Comparison of ENCODE assay signal across 9 mouse cellular contexts in genomic region chr2:153492179-153492517, GRCm38 (mm10). TPM values are rescaled to one million over a fixed set of nuclear protein-coding genes. Genes with fewer than 3 reads are reported as not detected.
DNase-seq lines count a peak whose midpoint lies in the region; ATAC-seq lines count a peak whose summit lies in the region.
"Had no signal": no experiment of that assay in that cellular context is flagged by ENCODE, and none has a peak within 500 bp of the region (broad histone marks: within the 10 kb centered on the region; RNA-seq: fewer than 3 reads in every experiment).

No protein-coding gene starts in this region.

- H3K9me3 ChIP-seq in hindbrain, embryonic 12.5 days (replicated peaks) = no peaks in the 10 kb centered on the region
- no peaks in the 10 kb centered on the region for H3K9me3 ChIP-seq in midbrain, embryonic 13.5 days

- peaks cover 39% of the 10 kb centered on the region for H3K27me3 ChIP-seq in hindbrain, embryonic 12.5 days
- H3K27me3 ChIP-seq in midbrain, embryonic 13.5 days = peaks cover 30% of the 10 kb centered on the region

- peak overlapping the region; percentile 74 for H3K9ac ChIP-seq in hindbrain, embryonic 12.5 days
- peak overlapping the region; percentile 77 for H3K9ac ChIP-seq in midbrain, embryonic 13.5 days (replicated peaks)

- peak overlapping the region; percentile 94 for H3K4me2 ChIP-seq in hindbrain, embryonic 12.5 days (replicated peaks)
- peak overlapping the region; percentile 86 for H3K4me2 ChIP-seq in midbrain, embryonic 13.5 days (replicated peaks)

- H3K4me1 ChIP-seq in hindbrain, embryonic 12.5 days = peaks cover 56% of the 10 kb centered on the region
- peaks cover 60% of the 10 kb centered on the region for H3K4me1 ChIP-seq in midbrain, embryonic 13.5 days (replicated peaks)

- peak; percentile 36 for ATAC-seq in hindbrain, embryonic 12.5 days (ENCODE audit: low FRiP score)
- ATAC-seq in midbrain, embryonic 13.5 days = peak; percentile 46
- ATAC-seq in megakaryocyte-erythroid progenitor cell, adult 5-6 weeks (replicated peaks; ENCODE audit: low FRiP score, low TSS enrichment, poor library complexity, severe bottlenecking) = no peak

- peak; percentile 48 to 53 for DNase-seq in right cerebral cortex, postnatal 10 days (ENCODE audit: low spot score in 2 of 2)
- DNase-seq in right cerebral cortex, adult 2 months (ENCODE audit: low spot score in 2 of 2) = no peak
- peak; percentile 78 for DNase-seq in cerebellum, adult 9-10 months
- no peak for DNase-seq in urinary bladder, postnatal 4 days (ENCODE audit: low spot score in 2 of 2)
- DNase-seq in embryo, embryonic 10 days (ENCODE audit: low spot score) = no peak

- under 1% methylated on average over 24 of the region's 24 CpGs for WGBS in hindbrain, embryonic 12.5 days
- WGBS in midbrain, embryonic 13.5 days = 0% methylated on average over 24 of the region's 24 CpGs

- H3K4me3 ChIP-seq in hindbrain, embryonic 12.5 days = peak overlapping the region; percentile 57
- H3K4me3 ChIP-seq in midbrain, embryonic 13.5 days (replicated peaks) = peak overlapping the region; percentile 52

- H3K36me3 ChIP-seq in hindbrain, embryonic 12.5 days = no peaks in the 10 kb centered on the region
- no peaks in the 10 kb centered on the region for H3K36me3 ChIP-seq in midbrain, embryonic 13.5 days

- peak overlapping the region; percentile 94 for H3K27ac ChIP-seq in hindbrain, embryonic 12.5 days
- peak overlapping the region; percentile 97 for H3K27ac ChIP-seq in midbrain, embryonic 13.5 days

RNA-seq across cellular contexts. Expression of gene 4930404H24Rik, which starts 0.4 kb away (rescaled TPM):
- polyA plus RNA-seq in hindbrain, embryonic 12.5 days (2016; fragmentation: Nextera tagmentation; extraction: Ambion mirVana) = not detected in 2 replicates
- not detected in 2 replicates for polyA plus RNA-seq in midbrain, embryonic 13.5 days (2015; fragmentation: Nextera tagmentation; extraction: Ambion mirVana)
- not detected in 2 replicates for total RNA-seq in megakaryocyte-erythroid progenitor cell, adult 5-6 weeks (2014; fragmentation: Nextera tagmentation)
- total RNA-seq in megakaryocyte-erythroid progenitor cell, adult 5-6 weeks (2017) = not detected in 2 replicates
- total RNA-seq: common myeloid progenitor, adult 5-6 weeks had no signal

RNA-seq across cellular contexts. Expression of gene Nol4l, which starts 37.6 kb away (rescaled TPM):
- 33.9 and 36.8 TPM in 2 replicates for polyA plus RNA-seq in hindbrain, embryonic 12.5 days (2016; fragmentation: Nextera tagmentation; extraction: Ambion mirVana)
- 41.9 and 43.9 TPM in 2 replicates for polyA plus RNA-seq in midbrain, embryonic 13.5 days (2015; fragmentation: Nextera tagmentation; extraction: Ambion mirVana)
- 10.4 and 13.8 TPM in 2 replicates for total RNA-seq in megakaryocyte-erythroid progenitor cell, adult 5-6 weeks (2014; fragmentation: Nextera tagmentation)
- total RNA-seq in megakaryocyte-erythroid progenitor cell, adult 5-6 weeks (2017) = 4.2 and 13.3 TPM in 2 replicates

Comparison
In these comparisons a context has a peak if more than half of its experiments do, and no peak if none do; other contexts are left out.
1. DNase-seq: peak in right cerebral cortex, postnatal 10 days (2 of 2) and cerebellum, adult 9-10 months (single experiment); none in right cerebral cortex, adult 2 months (0 of 2), urinary bladder, postnatal 4 days (0 of 2) and embryo, embryonic 10 days (single experiment).